Mouse (Mus musculus): ENCODE data around the gene Astl.
"Not testable (repeated sequence)": the region's sequence is repeated elsewhere in the genome, so short reads cannot be mapped to it uniquely, and the experiment has no call there.

The Astl gene

DNA sequence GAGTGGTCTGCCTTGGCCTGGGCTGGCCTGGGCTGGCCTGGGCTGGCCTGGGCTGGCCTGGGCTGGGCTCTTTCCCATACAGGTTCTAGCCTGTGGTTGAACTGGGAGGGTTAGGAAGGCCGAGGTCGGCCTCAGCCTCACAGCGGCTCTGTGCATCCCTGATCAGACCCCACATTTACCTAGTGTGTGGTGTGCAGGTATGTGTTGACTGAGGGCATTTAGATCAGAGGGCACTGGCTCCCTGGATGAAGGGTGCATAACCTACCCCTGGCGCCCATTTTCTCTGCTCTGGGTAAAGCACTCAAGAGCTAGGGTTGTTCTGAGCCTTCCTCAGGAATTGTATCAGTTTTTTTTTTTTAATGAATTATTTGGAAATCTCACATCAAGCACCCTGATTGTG is at the start of gene Astl:
Gene Astl (plus strand): TSS at position 224 of the 400 bp plus-strand sequence.
- no peak for DNase-seq (ENCODE audit: inconsistent age in 2 of 2, low spot score in 1 of 2)

DNA sequence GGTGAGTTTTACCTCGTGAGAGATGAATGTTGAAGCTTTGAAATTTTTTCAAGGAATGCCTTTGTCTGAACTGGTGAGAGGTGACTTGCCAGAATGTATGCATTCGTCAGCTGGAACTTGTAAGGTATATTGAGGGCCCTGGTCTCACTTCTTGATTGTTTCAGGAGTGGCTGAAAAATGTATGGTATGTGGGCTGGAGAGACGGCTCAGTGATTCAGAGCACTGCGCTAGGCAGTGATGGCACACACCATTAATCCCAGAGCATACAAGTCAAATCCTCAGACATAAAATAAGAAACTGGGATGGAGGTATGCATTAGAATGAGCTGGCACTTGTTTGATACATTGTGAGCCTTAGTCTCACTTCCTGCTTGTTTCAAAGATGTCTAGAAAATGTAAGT is 46.2 kb upstream of the Astl start:
- DNase-seq (ENCODE audit: inconsistent age in 2 of 2, low spot score in 1 of 2) = no peak

DNA sequence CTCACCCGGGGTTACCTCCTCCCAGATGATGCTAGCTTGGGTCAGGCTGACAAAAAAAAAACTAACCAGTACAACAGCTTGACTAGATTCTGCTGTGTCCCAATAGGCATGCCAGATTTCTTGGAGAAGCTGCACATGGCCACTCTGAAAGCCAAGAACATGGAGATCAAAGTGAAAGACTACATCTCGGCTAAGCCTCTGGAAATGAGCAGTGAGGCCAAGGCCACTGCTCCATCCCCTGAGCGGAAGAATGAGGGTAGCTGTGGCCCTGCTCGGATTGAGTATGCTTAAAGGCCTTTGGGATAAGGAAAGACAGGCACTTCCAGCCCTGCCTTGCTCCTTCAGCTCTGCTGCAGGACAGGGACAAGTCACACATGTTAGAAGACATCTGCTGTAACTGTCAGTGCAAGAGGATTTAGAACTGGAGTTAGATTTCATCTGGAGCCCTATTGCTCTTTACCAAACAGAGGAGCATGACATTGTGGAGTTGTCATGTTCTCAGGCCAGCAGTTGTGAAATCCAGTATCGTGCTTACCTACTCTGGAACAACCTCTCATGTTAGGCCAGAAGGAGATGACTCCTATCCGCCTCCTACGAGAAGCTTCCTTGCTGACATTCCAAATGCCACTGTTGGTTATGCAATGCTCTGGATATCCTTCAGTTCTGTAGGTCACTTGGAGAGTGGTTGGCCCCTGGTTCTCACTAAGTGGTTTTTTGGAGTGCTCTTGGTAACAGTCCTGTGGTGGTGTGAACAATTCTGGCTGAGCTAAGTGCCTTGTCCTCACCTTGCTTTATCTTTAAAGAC is 41.2 kb upstream of the Astl start:
- DNase-seq (ENCODE audit: inconsistent age in 2 of 2, low spot score in 1 of 2) = peak; percentile 29 to 71

DNA sequence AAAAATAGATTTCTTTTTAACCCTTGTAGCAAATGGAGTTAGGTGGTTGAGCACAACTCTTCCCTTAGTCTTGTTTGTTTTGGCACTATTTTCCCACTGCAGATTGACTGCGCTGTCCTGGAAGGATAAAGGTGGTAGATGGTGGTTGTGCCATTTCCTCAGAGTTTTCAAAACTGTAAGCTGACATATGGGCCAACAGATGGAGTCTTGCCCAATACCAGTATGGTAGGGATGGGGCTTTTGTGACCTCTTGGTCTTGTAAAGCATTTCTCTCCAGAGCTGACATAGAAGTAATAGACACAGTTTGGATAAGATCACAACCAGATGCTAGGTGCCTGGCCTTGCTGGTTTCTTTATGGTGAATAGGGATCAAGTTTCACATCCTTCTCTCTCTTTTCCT is 40.4 kb upstream of the Astl start:
- DNase-seq (ENCODE audit: inconsistent age in 2 of 2, low spot score in 1 of 2) = no peak

DNA sequence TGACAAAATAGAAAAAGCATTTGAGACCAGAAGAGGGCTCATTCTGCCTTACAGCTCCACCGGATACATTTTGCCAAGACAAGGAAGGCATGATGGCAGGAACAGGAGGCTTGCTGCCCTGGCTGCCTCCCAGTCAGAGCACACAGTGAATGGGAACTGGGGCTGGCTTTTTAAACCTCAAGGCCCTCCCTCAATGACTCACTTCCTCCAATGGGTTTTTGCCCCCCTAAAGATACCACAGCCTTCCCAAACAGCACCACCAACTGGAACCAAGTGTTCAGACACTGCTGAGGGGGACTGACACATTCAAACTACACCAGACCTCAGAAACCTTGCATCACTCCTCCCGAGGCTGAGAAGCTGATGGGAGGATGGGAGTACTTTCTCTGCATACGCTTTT is 37.7 kb upstream of the Astl start:
- DNase-seq (ENCODE audit: inconsistent age in 2 of 2, low spot score in 1 of 2) = peak in 1 of 2 experiments; percentile 17

GRCm38 (mm10) chr2:127301883-127302282 is 36.6 kb upstream of the Astl start:
- peak in 1 of 2 experiments; percentile 16 for DNase-seq (ENCODE audit: inconsistent age in 2 of 2, low spot score in 1 of 2)

- DNase-seq (ENCODE audit: inconsistent age in 2 of 2, low spot score in 1 of 2) = not testable (repeated sequence)
These were observed 34.2 kb upstream of the Astl start for GRCm38 (mm10) chr2:127304192-127304591.

GRCm38 (mm10) chr2:127304609-127305210 is 33.7 kb upstream of the Astl start:
- DNase-seq (ENCODE audit: inconsistent age in 2 of 2, low spot score in 1 of 2) = no peak

GRCm38 (mm10) chr2:127306123-127306522 is 32.3 kb upstream of the Astl start:
- DNase-seq (ENCODE audit: inconsistent age in 2 of 2, low spot score in 1 of 2) = no peak

DNA sequence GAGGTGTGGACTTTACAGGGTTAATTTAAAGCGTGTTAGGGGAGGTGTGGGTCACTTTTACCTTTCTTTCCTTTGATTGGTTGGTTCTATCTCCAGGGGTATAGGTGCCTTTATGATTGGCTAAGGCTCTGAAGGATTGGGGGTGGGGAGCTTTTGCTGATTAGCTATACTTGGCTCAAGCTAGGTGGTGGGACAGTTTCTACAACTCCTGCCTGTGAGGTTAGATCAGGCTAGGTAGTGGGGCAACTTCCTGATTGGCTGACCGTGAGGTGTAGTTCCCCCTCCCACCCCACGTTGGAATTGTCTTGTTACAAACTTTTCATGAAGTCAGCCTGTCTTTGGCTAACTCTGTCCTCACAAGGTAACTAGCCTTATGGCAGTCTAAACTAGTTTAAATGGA is 31.3 kb upstream of the Astl start:
- DNase-seq (ENCODE audit: inconsistent age in 2 of 2, low spot score in 1 of 2) = no peak

GRCm38 (mm10) chr2:127308660-127309059 is 29.8 kb upstream of the Astl start:
- DNase-seq (ENCODE audit: inconsistent age in 2 of 2, low spot score in 1 of 2) = no peak

DNA sequence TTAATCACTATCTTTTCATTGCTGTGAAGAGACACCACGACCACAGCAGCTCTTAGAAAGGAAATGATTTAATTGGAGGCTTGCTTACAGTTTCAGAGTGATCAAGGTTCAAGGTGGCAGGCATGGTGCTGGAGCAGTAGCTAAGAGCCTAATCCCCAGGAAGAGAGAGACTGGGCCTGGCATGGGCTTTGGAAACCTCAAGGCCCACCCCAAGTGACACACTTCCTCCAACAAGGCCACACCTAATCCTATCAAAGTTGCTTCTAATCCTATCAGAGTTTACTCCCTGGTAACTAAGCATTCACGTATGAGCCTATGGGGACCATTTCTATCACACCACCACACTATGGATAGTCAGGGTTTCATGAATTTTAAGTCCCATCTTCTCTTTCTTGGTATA is 28.2 kb upstream of the Astl start:
- no peak for DNase-seq (ENCODE audit: inconsistent age in 2 of 2, low spot score in 1 of 2)

GRCm38 (mm10) chr2:127310685-127311084 is 27.8 kb upstream of the Astl start:
- no peak for DNase-seq (ENCODE audit: inconsistent age in 2 of 2, low spot score in 1 of 2)

- DNase-seq (ENCODE audit: inconsistent age in 2 of 2, low spot score in 1 of 2) = no peak
These were observed 27.2 kb upstream of the Astl start for GRCm38 (mm10) chr2:127311193-127311592.

GRCm38 (mm10) chr2:127312801-127313200 is 25.6 kb upstream of the Astl start:
- no peak for DNase-seq (ENCODE audit: inconsistent age in 2 of 2, low spot score in 1 of 2)

DNA sequence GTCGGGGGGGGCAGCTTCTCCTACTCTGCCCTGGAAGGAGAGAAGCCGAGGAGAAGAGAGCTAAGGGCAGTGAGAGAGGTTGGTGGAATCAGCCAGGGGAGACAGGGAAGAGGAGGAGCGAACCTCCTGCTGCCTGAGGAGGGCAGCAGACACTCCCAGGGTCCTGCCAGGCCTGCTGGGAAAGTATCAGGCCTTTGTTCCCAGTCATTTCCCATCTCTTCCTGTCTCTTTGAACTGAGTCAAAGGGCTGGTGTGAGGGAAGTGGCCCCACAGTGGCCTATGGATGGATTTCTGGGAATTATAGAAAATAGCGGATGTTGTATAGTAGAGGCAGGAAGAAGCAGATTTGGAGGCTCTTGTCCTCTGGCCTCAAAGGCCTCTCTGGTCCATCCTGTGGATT is 24.6 kb upstream of the Astl start:
- no peak for DNase-seq (ENCODE audit: inconsistent age in 2 of 2, low spot score in 1 of 2)

DNA sequence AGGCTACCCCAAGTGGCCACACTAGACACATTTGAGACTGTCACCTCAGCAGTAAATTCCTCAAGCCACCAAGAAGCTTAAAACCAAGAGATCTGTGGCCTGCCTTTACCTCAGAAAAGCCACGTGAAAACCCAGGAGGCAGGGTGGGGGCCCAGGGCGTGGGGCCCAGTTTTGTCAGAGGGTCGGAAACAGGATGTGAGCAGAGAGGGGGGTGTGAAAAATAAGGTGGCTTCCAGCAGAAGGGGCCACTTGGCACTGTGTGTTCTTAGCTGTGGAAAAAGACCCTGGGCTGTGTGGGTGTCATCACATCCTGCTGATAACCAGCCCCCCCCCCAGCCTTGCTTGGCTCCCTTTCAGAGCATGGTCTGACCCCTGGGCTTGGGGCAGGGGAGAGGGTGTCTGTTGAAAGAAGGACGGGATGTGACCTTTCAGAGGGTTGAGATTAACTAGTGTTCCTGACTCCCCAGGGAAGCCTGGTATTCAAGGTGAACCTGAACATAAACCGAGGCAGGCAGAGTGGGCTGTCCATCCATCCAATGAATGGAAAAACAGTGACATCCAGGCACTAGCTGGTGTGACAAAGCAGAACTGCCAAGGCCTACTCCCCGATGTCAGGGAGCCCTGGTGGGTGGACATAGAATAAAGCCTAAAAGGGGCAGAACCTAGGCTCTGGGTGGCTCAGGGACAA is 23.8 kb upstream of the Astl start:
- DNase-seq (ENCODE audit: inconsistent age in 2 of 2, low spot score in 1 of 2) = no peak

DNA sequence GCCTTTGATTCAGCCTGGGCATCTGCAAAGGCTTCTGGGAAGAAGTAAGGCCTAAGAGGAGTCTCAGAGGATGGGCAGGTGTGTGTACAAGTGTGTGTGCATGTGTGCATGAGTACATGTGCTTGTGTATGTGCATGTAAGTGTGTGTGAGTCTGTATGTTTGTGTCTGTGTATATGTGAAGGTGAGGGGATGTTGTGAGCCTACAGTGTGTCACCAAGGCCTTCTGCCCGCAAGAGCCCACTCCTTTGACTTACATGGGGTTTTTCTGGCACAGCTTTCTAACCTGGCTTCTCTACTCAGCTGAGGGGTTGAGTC is 23.3 kb upstream of the Astl start:
- DNase-seq (ENCODE audit: inconsistent age in 2 of 2, low spot score in 1 of 2) = no peak

GRCm38 (mm10) chr2:127316431-127316830 is 22.0 kb upstream of the Astl start:
- DNase-seq (ENCODE audit: inconsistent age in 2 of 2, low spot score in 1 of 2) = no peak

GRCm38 (mm10) chr2:127318136-127318535 is 20.3 kb upstream of the Astl start:
- no peak for DNase-seq (ENCODE audit: inconsistent age in 2 of 2, low spot score in 1 of 2)

DNA sequence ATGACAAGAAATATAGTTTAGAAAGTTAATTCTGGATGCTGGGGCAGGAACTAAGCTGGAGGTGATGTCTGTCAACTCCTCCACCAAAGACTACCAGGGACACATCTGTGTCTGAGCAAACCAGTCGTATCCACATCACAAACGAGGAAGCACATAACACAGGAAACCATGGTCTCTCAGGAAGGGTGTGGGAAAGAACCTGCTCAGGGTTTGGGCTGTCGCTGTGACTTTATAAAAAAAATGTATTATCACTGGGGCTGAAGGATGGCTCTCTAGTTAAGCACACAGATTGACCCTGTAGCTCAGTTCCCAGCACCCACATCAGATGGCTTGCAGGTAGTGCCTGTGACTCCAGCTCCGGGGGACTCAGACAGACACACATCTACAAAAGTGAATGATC is 19.4 kb upstream of the Astl start:
- no peak for DNase-seq (ENCODE audit: inconsistent age in 2 of 2, low spot score in 1 of 2)

DNA sequence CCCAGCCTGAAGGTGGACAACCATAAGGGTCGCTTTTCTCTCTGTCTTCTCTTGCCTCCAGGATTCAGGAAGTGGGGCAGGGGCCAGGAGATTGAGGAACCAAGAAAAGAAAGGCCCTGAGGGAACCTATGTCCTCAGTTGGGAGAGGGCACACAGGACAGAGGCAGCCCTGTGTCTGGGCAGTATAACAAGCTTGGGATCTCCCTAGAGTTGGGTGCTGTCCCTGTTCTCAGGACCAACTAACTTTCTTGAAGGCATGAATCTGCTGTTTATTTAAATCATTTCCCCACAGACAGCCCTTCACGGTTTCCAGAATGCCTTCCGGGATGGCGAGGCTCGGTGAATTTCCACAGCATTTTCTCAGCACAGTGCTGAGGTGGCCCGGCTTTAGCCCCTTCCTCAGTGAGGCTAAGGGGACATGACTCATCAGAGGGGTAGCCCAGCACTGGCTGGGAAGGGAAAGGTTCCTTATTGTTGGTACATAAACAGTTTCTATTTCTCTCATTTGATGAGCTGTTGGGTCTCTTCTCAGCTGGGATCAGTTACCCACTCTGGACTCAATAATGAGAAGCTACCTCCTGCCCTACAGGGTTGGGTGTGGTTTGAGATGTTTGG is 15.7 kb upstream of the Astl start:
- DNase-seq (ENCODE audit: inconsistent age in 2 of 2, low spot score in 1 of 2) = no peak
